Mouse (Mus musculus) heart, adult 9 months (tissue): ENCODE results near the gene Iffo2.

Experiments used
- DNase-seq, 2 experiments: peaks; one replicate each; pipeline ENCODE4 v3.0.0; 2022; ENCODE audit warnings: low spot score in 2 of 2

Gene Iffo2

GRCm38 (mm10) chr4:139639801-139640200, 109.5 kb downstream of the Iffo2 start:
- DNase-seq = no peak

- DNase-seq = no peak
Measured at GRCm38 (mm10) chr4:139640333-139640732, 110.0 kb downstream of the Iffo2 start.

- DNase-seq = no peak
Measured at GRCm38 (mm10) chr4:139640775-139641174, 110.4 kb downstream of the Iffo2 start.

GRCm38 (mm10) chr4:139641829-139642425, 111.6 kb downstream of the Iffo2 start:
- DNase-seq = no peak

- peak in 1 of 2 experiments; percentile 43 for DNase-seq
Measured at GRCm38 (mm10) chr4:139643972-139644371, 113.6 kb downstream of the Iffo2 start.

GRCm38 (mm10) chr4:139646916-139647315, 116.6 kb downstream of the Iffo2 start:
- no peak for DNase-seq

GRCm38 (mm10) chr4:139650086-139650743, 119.9 kb downstream of the Iffo2 start:
- DNase-seq = no peak

GRCm38 (mm10) chr4:139650907-139651306, 120.6 kb downstream of the Iffo2 start:
- no peak for DNase-seq

- DNase-seq = no peak
Measured at GRCm38 (mm10) chr4:139653238-139653637, 122.9 kb downstream of the Iffo2 start, which contains the start of gene Tas1r2. TSS of gene Tas1r2 (plus strand) at chr4:139653538.

GRCm38 (mm10) chr4:139661897-139662296, 131.5 kb downstream of the Iffo2 start:
- no peak for DNase-seq

- DNase-seq = no peak
Measured at GRCm38 (mm10) chr4:139667632-139668031, 137.3 kb downstream of the Iffo2 start.

GRCm38 (mm10) chr4:139669847-139670246, 139.5 kb downstream of the Iffo2 start:
- DNase-seq = peak in 1 of 2 experiments; percentile 28
